Mouse (Mus musculus): Measurements from ENCODE around the gene Chat.
A peak's percentile ranks its signal among the peaks of the same experiment; 100 is the strongest.
"Not testable (repeated sequence)": the region's sequence is repeated elsewhere in the genome, so short reads cannot be mapped to it uniquely, and the experiment has no call there.

The Chat gene

GRCm38 (mm10) chr14:32463211-32464040 lies 2.4 kb downstream of the Chat start:
- DNase-seq (ENCODE audit: low spot score in 2 of 2), result no peak

GRCm38 (mm10) chr14:32452552-32452951 lies 13.2 kb downstream of the Chat start:
- DNase-seq (ENCODE audit: low spot score in 2 of 2), result no peak

GRCm38 (mm10) chr14:32446989-32447388 lies 18.8 kb downstream of the Chat start:
- DNase-seq (ENCODE audit: low spot score in 2 of 2), result no peak

- no peak for DNase-seq (ENCODE audit: low spot score in 2 of 2)
These were observed 22.3 kb downstream of the Chat start for GRCm38 (mm10) chr14:32443446-32443845.

GRCm38 (mm10) chr14:32439744-32440143 lies 26.0 kb downstream of the Chat start:
- DNase-seq (ENCODE audit: low spot score in 2 of 2), result no peak

GRCm38 (mm10) chr14:32439316-32439715 lies 26.5 kb downstream of the Chat start:
- DNase-seq (ENCODE audit: low spot score in 2 of 2), result no peak

GRCm38 (mm10) chr14:32437352-32437793 lies 28.4 kb downstream of the Chat start:
- DNase-seq (ENCODE audit: low spot score in 2 of 2), result no peak

- no peak for DNase-seq (ENCODE audit: low spot score in 2 of 2)
These were observed 36.7 kb downstream of the Chat start for GRCm38 (mm10) chr14:32429030-32429602.

- no peak for DNase-seq (ENCODE audit: low spot score in 2 of 2)
These were observed 41.8 kb downstream of the Chat start for GRCm38 (mm10) chr14:32423946-32424345.

- DNase-seq (ENCODE audit: low spot score in 2 of 2), result no peak
These were observed 47.0 kb downstream of the Chat start for GRCm38 (mm10) chr14:32418747-32419146.

GRCm38 (mm10) chr14:32412075-32412474 lies 53.7 kb downstream of the Chat start:
- DNase-seq (ENCODE audit: low spot score in 2 of 2), result peak; percentile 5 to 14

GRCm38 (mm10) chr14:32410084-32410483 lies 55.7 kb downstream of the Chat start:
- DNase-seq (ENCODE audit: low spot score in 2 of 2), result no peak

GRCm38 (mm10) chr14:32405399-32405798 lies 60.4 kb downstream of the Chat start:
- not testable (repeated sequence) for DNase-seq (ENCODE audit: low spot score in 2 of 2)

GRCm38 (mm10) chr14:32388196-32388595 lies 77.6 kb downstream of the Chat start, which contains the start of gene 1700024G13Rik:
Gene 1700024G13Rik, minus strand, starts transcription at chr14:32388391.
- no peak for DNase-seq (ENCODE audit: low spot score in 2 of 2)

- DNase-seq (ENCODE audit: low spot score in 2 of 2), result no peak
These were observed 84.2 kb downstream of the Chat start for GRCm38 (mm10) chr14:32381619-32382018.

- peak in 1 of 2 experiments; percentile 1 for DNase-seq (ENCODE audit: low spot score in 2 of 2)
These were observed 84.7 kb downstream of the Chat start for GRCm38 (mm10) chr14:32381066-32381465.

GRCm38 (mm10) chr14:32380099-32380480 lies 85.7 kb downstream of the Chat start:
- DNase-seq (ENCODE audit: low spot score in 2 of 2), result no peak

- no peak for DNase-seq (ENCODE audit: low spot score in 2 of 2)
These were observed 86.2 kb downstream of the Chat start for GRCm38 (mm10) chr14:32379395-32380098.

GRCm38 (mm10) chr14:32372510-32372909 lies 93.3 kb downstream of the Chat start:
- DNase-seq (ENCODE audit: low spot score in 2 of 2), result no peak

- DNase-seq (ENCODE audit: low spot score in 2 of 2), result no peak
These were observed 96.0 kb downstream of the Chat start for GRCm38 (mm10) chr14:32369756-32370155.

GRCm38 (mm10) chr14:32364359-32364758 lies 101.4 kb downstream of the Chat start:
- no peak for DNase-seq (ENCODE audit: low spot score in 2 of 2)
